Mouse (Mus musculus): ENCODE results near the gene Gm49373. TPM values are rescaled to one million over a fixed set of nuclear protein-coding genes. Genes with fewer than 3 reads are reported as not detected.

Gene Gm49373
- total RNA-seq, 1 experiment: 2.1 TPM

DNA sequence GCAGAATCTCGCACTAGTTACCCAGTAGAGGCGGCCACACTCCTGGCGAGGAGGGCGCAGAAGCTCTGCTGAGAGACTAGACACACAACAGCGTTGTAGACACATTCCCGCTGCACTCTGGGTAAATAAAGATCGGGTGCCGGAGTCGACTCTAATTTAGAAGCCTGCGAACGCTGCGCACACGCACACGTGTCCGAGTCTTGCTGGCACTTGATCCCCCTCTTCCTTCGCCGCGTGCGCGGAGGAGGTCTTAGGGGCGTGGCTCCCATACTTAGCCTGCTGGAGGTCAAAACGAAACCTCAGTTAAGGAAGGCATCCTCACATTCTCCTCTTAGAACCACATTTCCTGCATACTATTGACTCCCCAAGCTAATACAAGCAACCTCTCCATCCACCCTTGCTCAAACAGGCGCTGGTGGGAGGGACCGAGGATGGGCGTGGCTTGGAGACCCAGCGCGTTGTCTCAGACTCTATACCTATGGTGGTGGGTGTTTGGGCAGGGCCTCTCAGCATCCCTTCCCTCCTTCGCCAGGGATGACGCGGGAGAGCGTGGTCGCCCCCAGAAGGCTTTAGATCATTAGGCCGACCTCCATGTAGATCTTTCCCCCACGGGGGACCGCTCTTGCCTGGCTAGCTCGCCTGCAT is 41.5 kb downstream of the Gm49373 start:
- peaks cover 8 to 47% of the 10 kb centered on the region in 2 experiments for H3K4me1 ChIP-seq (ENCODE audit: control insufficient read depth in 2 of 2, insufficient read depth in 2 of 2, low read length in 2 of 2, poor library complexity in 1 of 2)
- in situ Hi-C loops (cut with MboI; ENCODE audit: low sequenced_read_pairs in 2 of 2, unreplicated experiment in 2 of 2): no loop called here
- no peak overlapping the region for H3K27ac ChIP-seq (ENCODE audit: insufficient read depth, low read depth, low read length, poor library complexity, severe bottlenecking)
- peaks cover 17% of the 10 kb centered on the region for H3K36me3 ChIP-seq (ENCODE audit: control insufficient read depth, insufficient read depth, low read length, poor library complexity, severe bottlenecking)
- DNase-seq (ENCODE audit: low read depth, low spot score): peak; percentile 66
- H3K4me3 ChIP-seq (ENCODE audit: insufficient read depth in 1 of 2, low read depth in 1 of 2, low read length in 2 of 2, poor library complexity in 1 of 2, severe bottlenecking in 1 of 2): peak overlapping the region; percentile 67 to 85
- TF ChIP-seq HCFC1 (IDR thresholded peaks at IDR 0.05; ENCODE audit: borderline replicate concordance, insufficient read depth, low read length) (0 out of 2 replicates have a peak, but pooled peaks have one; percentile 12), MAFK (IDR thresholded peaks at IDR 0.05; ENCODE audit: insufficient read depth, low read depth, low read length) (no peak)
- peak overlapping the region; percentile 25; the same call in 1 of the 2 replicates for H3K9ac ChIP-seq (ENCODE audit: insufficient read depth, low read depth, low read length, poor library complexity, severe bottlenecking)
- no peaks in the 10 kb centered on the region for H3K9me3 ChIP-seq (ENCODE audit: control insufficient read depth, insufficient read depth, low read depth, low read length)

DNA sequence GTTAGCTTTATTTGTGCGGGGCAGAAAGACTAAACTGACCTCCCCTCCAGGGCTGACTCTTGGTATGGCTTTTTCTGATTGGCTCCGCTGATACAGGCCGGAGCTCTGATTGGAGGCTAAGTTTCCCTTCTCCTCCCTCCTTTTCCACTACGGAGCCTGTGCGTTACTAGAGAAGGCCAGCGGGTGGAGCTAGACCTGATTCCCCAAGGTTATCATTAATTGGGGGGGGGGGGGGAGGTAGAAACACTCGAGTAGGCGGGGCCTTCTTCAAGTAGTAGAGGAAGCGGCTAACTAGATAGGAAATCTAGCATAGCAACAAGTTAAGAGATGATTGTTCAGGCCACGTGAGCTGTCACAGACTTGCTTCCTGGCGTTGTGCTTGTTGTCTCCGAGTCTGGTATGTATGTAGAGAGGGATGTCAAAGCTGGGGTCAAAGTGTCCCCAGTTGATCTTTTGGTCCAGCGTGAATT is 42.1 kb downstream of the Gm49373 start:
- in situ Hi-C loops (cut with MboI; ENCODE audit: low sequenced_read_pairs in 2 of 2, unreplicated experiment in 2 of 2): no loop called here
- TF ChIP-seq CHD2 (IDR thresholded peaks at IDR 0.05; ENCODE audit: low read depth, low read length) (peak; percentile 44; the same call in 1 of the 2 replicates), HCFC1 (IDR thresholded peaks at IDR 0.05; ENCODE audit: borderline replicate concordance, insufficient read depth, low read length) (no peak), MAFK (IDR thresholded peaks at IDR 0.05; ENCODE audit: insufficient read depth, low read depth, low read length) (no peak)
- Histone ChIP-seq H3K36me3 (ENCODE audit: control insufficient read depth, insufficient read depth, low read length, poor library complexity, severe bottlenecking) (peaks cover 22% of the 10 kb centered on the region), H3K9ac (ENCODE audit: insufficient read depth, low read depth, low read length, poor library complexity, severe bottlenecking) (peak overlapping the region; percentile 25; the same call in 1 of the 2 replicates), H3K4me3 (ENCODE audit: insufficient read depth in 1 of 2, low read depth in 1 of 2, low read length in 2 of 2, poor library complexity in 1 of 2, severe bottlenecking in 1 of 2) (peak overlapping the region; percentile 67 to 85), H3K4me1 (ENCODE audit: control insufficient read depth in 2 of 2, insufficient read depth in 2 of 2, low read length in 2 of 2, poor library complexity in 1 of 2) (peaks cover 8 to 49% of the 10 kb centered on the region in 2 experiments), H3K9me3 (ENCODE audit: control insufficient read depth, insufficient read depth, low read depth, low read length) (no peaks in the 10 kb centered on the region), H3K27ac (ENCODE audit: insufficient read depth, low read depth, low read length, poor library complexity, severe bottlenecking) (no peak overlapping the region)
- peak; percentile 94 for DNase-seq (ENCODE audit: low read depth, low spot score)

DNA sequence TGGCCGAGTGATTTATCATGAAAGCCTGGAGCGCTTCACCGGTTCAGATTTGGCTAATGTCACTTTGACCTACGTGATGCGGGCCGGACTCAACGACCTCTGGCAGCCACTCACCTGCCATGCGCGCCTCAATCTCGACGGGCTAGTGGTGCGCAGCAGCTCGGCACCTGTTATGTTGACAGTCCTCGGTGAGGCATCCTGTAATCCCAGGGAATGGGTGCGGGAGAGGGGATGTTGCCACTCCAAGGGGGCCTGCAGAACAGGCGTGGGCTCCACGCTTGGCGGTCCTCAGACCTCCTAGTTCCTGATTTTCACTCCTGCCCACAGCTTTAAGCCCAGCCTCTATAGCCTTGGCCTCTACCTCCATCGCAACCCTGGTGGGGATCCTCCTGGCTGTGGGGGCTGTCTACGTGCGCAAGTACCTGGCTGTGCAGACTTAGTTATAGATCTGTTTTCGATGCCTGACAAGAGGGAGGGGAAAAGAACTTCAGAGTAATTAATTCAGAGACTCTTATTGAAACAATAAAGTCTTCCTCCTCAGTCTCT is 42.8 kb downstream of the Gm49373 start:
- peak overlapping the region; percentile 1; the same call in 1 of the 2 replicates for H3K27ac ChIP-seq (ENCODE audit: insufficient read depth, low read depth, low read length, poor library complexity, severe bottlenecking)
- H3K9me3 ChIP-seq (ENCODE audit: control insufficient read depth, insufficient read depth, low read depth, low read length): no peaks in the 10 kb centered on the region
- H3K9ac ChIP-seq (ENCODE audit: insufficient read depth, low read depth, low read length, poor library complexity, severe bottlenecking): peak overlapping the region; percentile 41
- H3K4me3 ChIP-seq (ENCODE audit: insufficient read depth in 1 of 2, low read depth in 1 of 2, low read length in 2 of 2, poor library complexity in 1 of 2, severe bottlenecking in 1 of 2): peak overlapping the region; percentile 28 to 39
- TF ChIP-seq ZNF384 (IDR thresholded peaks at IDR 0.05; ENCODE audit: low read depth, low read length): no peak
- no peak for TF ChIP-seq MAFK (IDR thresholded peaks at IDR 0.05; ENCODE audit: insufficient read depth, low read depth, low read length)
- no peak for TF ChIP-seq CHD2 (IDR thresholded peaks at IDR 0.05; ENCODE audit: low read depth, low read length)
- no peak for TF ChIP-seq HCFC1 (IDR thresholded peaks at IDR 0.05; ENCODE audit: borderline replicate concordance, insufficient read depth, low read length)
- TF ChIP-seq ZC3H11A (IDR thresholded peaks at IDR 0.05; ENCODE audit: borderline replicate concordance, low read depth, low read length): no peak
- peaks cover 28% of the 10 kb centered on the region for H3K36me3 ChIP-seq (ENCODE audit: control insufficient read depth, insufficient read depth, low read length, poor library complexity, severe bottlenecking)
- DNase-seq (ENCODE audit: low read depth, low spot score): no peak
- H3K4me1 ChIP-seq (ENCODE audit: control insufficient read depth in 2 of 2, insufficient read depth in 2 of 2, low read length in 2 of 2, poor library complexity in 1 of 2): peaks cover 8 to 48% of the 10 kb centered on the region in 2 experiments
- in situ Hi-C loops (cut with MboI; ENCODE audit: low sequenced_read_pairs in 2 of 2, unreplicated experiment in 2 of 2): no loop called here

DNA sequence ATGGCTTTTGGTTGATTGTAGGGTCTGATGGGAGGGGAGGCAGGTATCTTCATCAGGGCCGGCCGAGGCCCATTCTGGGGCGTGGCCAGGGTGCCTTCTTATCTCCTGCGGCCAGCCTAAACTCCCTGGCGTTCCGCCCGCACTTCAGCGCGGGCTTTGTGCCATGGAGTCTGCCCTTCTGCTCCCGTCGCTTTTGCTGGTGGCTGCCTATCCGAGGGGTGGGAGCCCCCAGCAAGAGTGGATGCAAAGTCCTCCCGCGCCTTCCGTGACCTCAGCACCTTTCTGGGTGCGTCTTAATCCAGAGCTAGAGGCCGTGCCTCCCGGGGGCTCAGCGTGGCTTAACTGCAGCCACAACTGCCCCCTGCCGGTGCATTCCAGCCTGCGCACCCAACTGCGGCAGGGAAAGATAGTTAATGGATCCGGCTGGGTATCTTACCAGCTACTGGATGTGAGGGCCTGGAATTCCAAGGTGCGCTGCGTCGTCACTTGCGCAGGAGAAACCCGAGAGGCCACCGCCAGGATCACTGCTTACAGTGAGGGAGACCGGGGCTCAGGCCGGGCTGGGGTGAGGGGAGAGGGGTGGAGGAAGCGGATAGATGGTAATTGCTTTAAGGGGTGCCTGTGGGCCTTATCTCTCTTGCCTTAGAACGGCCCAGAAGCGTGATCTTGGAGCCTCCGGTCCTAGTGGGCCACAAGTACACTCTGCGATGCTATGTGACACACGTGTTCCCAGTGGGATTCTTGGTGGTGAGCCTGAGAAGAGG is 43.4 kb downstream of the Gm49373 start, which contains the start of gene Icam4:
Gene Icam4 (plus strand): TSS at position 83 of the 764 bp plus-strand sequence.
- peak within 1 kb of the TSS; percentile 54 to 64 for H3K4me3 ChIP-seq (ENCODE audit: insufficient read depth in 1 of 2, low read depth in 1 of 2, low read length in 2 of 2, poor library complexity in 1 of 2, severe bottlenecking in 1 of 2)
- TF ChIP-seq MAFK (IDR thresholded peaks at IDR 0.05; ENCODE audit: insufficient read depth, low read depth, low read length) (no peak), ZC3H11A (IDR thresholded peaks at IDR 0.05; ENCODE audit: borderline replicate concordance, low read depth, low read length) (no peak), ZNF384 (IDR thresholded peaks at IDR 0.05; ENCODE audit: low read depth, low read length) (no peak), CHD2 (IDR thresholded peaks at IDR 0.05; ENCODE audit: low read depth, low read length) (no peak), HCFC1 (IDR thresholded peaks at IDR 0.05; ENCODE audit: borderline replicate concordance, insufficient read depth, low read length) (no peak)
- H3K9me3 ChIP-seq (ENCODE audit: control insufficient read depth, insufficient read depth, low read depth, low read length): no peaks in the 10 kb centered on the region
- H3K27ac ChIP-seq (ENCODE audit: insufficient read depth, low read depth, low read length, poor library complexity, severe bottlenecking): peak within 1 kb of the TSS; percentile 23
- peaks cover 8 to 44% of the 10 kb centered on the region in 2 experiments for H3K4me1 ChIP-seq (ENCODE audit: control insufficient read depth in 2 of 2, insufficient read depth in 2 of 2, low read length in 2 of 2, poor library complexity in 1 of 2)
- H3K36me3 ChIP-seq (ENCODE audit: control insufficient read depth, insufficient read depth, low read length, poor library complexity, severe bottlenecking): peaks cover 28% of the 10 kb centered on the region
- DNase-seq (ENCODE audit: low read depth, low spot score): peak; percentile 80
- in situ Hi-C loops (cut with MboI; ENCODE audit: low sequenced_read_pairs in 2 of 2, unreplicated experiment in 2 of 2): no loop called here
- H3K9ac ChIP-seq (ENCODE audit: insufficient read depth, low read depth, low read length, poor library complexity, severe bottlenecking): peak within 1 kb of the TSS; percentile 73

Measured in ES-E14 (cell line).